Mouse (Mus musculus) cerebellum, adult 8-10 months (tissue): ENCODE data around the gene Dnajc14.
A peak's percentile ranks its signal among the peaks of the same experiment; 100 is the strongest.
"Not testable (repeated sequence)": the region's sequence is repeated elsewhere in the genome, so short reads cannot be mapped to it uniquely, and the experiment has no call there.

ENCODE experiments used
- DNase-seq: peaks from one replicate; pipeline ENCODE4 v3.0.0; 2022

Gene Dnajc14

DNA sequence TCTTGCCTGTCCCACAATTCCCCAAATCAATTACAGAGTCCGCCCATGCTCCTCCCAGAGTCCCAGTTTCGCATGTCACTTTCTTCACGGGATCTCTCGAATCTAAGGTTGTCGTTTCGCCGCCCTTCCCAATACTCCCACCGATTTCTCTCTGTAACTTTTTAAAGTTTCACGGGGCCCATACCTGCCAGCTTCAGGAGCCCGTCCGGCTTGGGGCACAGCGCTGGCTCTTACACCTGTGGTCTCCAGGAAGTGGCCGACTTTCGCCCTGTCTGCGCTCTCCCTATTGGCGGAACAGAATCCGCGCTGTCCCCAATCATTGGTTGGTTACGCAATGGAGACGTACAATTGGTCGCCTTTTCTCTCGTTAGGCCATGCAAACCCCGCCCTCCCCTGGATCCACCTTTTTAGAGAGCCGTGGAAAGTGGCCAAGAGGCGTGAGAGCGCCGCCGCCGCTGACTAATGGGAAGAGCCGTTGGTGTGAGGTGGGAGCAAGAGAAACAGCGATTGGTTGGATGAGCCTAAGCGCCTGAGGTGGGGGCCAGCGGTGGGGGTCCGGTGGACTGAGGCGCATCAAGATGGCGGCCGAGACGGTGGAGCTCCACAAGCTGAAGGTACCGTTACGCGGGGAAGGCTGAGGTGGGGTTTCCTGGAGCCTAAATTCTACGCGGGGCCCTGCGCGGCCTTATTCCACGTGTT lies 17.6 kb downstream of the Dnajc14 start, which contains the start of gene Ormdl2:
Gene Ormdl2 (minus strand): TSS at position 288 of the 699 bp plus-strand sequence.
- DNase-seq = peak; percentile 99

DNA sequence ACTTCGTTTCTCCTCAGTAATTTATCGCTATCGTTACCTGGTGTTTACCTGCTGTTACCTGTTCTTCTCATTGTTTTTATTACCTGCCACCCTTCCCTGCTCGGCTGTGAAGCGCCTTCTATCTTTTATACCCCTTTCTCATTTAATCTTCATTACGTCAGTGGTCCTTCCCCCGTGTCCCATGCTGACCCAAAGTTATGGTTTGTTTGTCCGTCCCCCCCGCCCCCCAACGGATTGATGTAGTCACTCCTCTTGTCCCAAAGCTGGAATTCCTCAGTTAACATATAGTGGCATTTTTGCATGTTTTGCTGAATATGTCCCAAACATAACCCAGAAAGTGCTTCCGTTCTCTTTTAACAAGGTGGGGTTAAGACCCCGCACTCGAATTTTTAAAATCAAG lies 18.3 kb downstream of the Dnajc14 start:
- DNase-seq = no peak

DNA sequence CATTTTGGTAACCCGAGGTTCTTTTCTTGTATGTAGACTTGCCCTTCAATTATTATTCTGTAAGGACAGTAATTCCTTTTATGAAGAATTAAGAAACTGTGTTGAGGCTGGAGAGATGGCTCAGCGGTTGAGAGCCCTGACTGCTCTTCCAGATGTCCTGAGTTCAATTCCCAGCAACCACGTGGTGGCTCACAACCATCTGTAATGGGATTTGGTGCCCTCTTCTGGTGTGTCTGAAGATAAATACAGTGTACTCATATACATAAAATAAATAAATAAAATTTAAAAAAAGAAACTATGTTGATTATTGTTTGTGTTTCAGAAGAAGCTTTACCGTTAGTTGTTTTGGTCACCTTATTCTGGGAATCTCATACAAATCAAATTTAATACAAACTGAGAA lies 19.2 kb downstream of the Dnajc14 start:
- DNase-seq = not testable (repeated sequence)

DNA sequence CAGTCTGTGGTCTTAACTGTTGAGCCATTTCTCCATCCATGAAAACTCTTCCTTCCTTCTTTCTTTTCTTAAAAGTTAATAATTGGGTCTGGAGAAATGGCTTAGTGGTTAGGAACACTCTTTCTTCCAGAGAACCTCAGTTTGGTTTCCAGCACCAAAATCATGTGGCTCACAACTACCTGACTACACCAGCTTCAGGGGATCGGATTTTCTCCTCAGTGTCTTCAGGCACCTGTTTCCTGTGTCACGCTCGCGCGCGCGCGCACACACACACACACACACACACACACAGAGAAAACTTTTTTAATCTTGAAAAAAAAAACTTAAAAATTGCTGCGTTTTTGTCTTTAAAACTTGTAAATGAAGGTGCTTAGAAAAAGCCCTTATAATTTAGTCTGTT lies 20.0 kb downstream of the Dnajc14 start:
- DNase-seq = no peak

DNA sequence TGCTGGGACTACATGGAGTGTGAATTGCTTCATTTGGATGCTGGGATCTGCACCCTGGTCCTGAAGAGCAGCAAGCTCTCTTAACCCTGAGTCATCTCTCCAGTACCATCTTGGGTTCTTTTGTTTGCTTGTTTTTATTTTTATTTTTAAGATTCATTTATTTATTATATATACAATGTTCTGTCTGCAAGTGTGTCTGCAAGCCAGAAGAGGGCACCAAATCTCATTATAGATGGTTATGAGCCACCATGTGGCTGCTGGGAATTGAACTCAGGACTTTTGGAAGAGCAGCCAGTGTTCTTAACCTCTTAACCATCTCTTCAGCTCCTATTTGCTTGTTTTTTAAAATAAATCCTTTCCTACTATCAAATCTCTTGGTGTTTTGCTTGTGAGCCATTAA lies 33.5 kb downstream of the Dnajc14 start:
- no peak for DNase-seq

DNA sequence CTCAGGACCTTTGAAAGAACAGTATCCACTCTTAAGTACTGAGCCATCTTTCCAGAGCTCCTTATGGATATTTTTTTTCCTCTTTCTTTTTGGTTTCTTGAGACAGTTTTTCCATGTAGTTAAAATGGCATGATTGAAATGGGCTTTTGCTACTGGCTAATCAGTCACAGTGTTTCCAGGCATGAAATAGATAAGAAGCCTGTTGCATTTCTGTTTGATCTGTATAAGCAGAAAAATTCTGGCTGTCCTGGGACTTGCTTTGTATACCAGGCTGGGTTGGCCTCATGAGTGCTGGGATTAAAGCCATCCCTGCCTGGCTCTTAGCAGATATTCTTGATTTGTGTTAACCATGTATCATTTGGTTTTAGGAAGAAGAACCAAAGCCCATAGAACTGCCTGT lies 35.6 kb downstream of the Dnajc14 start:
- DNase-seq = no peak

DNA sequence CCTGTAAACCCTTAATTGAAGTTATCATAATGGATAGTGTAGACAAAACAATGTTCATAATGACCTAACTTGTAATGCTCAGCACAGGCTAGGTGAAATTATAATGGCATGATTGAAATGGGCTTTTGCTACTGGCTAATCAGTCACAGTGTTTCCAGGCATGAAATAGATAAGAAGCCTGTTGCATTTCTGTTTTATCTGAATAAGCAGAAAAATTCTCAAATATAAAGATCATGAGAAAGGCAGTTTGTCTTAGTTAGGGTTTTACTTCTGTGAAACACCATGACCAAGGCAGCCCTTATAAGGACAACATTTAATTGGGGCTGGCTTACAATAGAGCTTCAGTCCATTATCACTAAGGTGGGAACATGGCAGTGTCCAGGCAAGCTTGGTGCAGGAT lies 36.8 kb downstream of the Dnajc14 start:
- no peak for DNase-seq

DNA sequence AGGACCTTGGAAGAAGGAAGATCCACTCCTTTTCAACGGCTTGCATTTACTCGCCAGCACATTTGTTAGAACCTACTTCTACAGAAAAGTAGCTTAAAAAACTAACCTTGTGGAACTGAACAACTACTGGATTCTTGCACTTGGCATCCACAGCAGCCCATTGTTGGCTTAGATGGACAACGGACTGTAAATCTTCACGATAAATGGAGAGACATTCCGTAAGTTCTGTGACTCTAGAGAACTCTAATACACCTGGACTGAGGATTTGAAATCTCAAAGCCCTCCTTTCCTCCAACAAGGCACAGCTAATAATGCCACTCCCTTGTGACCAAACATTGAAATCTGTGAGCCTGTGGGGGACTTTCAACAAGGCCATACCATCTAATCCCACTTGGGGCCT lies 39.4 kb downstream of the Dnajc14 start:
- no peak for DNase-seq

DNA sequence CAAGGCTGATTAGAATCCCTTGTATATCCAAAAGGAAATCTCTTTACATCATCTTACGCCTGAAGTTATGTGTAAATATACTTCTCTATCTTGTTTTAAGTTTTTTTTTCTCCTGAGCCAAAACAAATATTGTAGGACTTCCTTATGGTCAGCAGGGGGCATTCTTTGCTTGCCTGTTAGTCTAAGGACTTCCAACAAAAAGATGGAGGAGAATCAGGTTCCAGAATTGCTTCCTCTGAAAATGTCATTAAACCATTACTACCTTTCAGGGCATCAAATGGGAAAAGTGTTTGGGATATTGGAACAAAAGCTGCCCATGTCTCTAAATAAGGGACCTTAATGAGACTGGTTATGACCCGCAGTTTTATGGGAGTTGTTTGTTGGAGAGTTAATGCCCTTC lies 41.7 kb downstream of the Dnajc14 start:
- DNase-seq = no peak

DNA sequence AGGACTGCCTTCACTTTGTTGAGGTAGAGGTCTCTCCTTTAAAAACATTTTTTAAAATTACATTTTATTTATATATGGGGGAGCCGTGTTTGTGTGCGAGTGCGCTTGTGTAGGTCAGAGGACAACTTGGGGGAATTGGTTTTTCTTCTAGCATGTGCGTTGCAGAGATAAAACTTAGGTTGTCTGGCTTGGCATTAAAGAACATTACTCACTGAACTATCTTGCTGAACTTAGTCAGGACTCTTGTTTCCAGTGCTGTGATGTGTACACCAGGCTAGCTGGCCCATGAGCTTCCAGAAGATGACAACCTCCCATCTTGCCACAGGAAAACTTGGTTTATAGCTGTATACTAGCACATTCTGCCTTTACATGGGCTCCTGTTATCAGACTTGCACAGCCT lies 42.8 kb downstream of the Dnajc14 start:
- no peak for DNase-seq

DNA sequence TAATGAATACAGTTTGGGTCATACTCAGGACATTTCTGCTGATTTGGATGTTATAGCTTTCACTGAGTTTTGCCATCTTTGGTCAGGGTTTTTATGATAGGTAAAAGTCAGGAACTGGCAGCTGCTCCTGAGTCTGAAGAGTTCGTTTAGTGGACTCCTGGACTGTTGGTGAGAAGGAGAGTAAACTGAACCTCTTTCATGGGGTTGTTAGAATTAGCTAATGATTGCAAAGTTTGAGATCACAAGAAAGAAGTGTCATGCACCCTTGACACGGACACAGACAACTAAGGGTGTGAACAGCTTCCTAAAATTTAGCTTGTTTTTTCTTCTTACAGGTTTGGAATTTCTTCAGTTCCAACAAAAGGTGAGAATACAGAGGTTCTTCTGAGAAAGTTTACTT lies 44.6 kb downstream of the Dnajc14 start:
- no peak for DNase-seq

DNA sequence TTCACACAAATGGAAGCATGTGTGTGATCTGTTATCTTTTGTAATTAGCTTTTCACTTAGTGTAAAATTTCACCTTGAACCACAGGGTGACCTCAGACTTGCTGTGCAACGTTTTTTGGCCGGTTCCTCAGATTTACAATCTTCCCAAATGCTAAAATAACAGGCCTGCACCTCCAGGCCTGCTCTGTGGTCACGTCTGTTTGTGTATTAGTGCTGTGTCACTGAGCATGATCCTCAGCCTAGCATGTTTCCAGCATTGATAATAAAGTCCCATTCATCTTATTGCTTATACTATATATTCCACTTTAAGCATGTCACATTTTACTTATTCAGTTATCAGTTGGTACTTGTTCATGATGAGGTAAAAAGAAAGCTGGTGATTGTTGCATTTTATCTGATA lies 46.5 kb downstream of the Dnajc14 start:
- no peak for DNase-seq

DNA sequence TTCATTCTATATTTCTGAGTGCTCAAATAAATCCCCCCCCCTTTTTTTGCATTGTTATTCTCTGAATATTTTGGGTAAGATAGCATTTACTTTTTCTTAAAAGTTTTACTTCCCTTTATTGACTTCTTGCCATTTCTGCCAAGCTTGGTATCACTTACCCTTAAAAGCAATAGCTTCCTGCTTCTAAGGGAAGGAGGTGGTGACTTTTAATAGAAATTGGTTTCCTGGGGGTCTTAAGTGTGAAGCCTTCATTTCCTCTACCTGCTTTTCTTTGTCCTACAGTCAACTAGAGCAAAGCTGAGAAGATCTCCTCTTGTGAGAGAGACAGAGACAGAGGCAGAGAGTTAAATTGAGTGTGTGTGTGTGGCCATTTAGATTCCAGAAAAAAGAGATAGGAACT lies 57.3 kb downstream of the Dnajc14 start:
- DNase-seq = no peak

DNA sequence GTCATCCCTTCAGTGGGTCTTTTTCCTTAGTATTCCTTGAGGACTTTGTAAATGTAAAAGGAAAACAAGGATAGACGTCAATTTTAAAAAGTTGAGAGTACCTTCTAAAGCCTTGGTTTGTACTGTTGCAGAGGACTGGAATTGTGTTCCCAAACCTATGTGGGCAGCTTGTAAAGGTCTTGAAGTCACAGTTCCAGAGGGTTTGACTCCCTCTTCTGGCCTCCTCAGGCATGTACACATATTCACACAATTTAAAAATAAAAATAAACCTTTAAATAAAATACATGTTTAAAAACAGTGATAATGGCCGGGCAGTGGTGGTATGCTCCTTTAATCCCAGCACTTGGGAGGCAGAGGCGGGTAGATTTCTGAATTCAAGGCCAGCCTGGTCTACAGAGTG lies 62.2 kb downstream of the Dnajc14 start:
- DNase-seq = no peak

DNA sequence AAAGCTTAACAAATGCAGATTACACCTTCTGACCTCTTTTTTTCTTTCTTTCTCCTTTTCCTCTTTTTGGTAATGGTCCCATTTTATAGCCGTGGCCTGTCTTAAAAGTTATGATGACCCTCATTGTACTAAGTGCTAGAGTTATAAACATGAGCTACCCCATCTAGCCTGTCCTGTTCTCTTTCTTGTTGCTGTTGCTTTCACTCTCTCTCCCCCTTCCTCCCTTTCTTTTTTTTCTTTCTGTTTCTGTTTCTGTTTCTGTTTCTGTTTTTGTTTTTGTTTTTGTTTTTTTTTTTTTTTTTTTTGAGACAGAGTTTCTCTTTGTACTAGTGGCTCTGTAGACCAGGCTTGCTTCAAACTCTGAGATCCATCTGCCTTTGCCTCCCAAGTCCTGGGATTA lies 62.7 kb downstream of the Dnajc14 start:
- DNase-seq = no peak
